Mouse (Mus musculus) hindbrain, embryonic 11.5 days (tissue): Measurements from ENCODE around the gene Narf. TPM values are rescaled to one million over a fixed set of nuclear protein-coding genes. Genes with fewer than 3 reads are reported as not detected.
A peak's percentile ranks its signal among the peaks of the same experiment; 100 is the strongest.

Source experiments
- ATAC-seq: fragments of 200-750 bp; cut with Nextera tagmentation; 2 replicates; pipeline ENCODE4 v1.8.0; 2017; ENCODE audit warnings: mild to moderate bottlenecking, moderate TSS enrichment, moderate library complexity; ENCODE audit not compliant: low FRiP score
- DNase-seq: peaks from one replicate; pipeline ENCODE4 v3.0.0-alpha.2; 2015; ENCODE audit warnings: low spot score
- H3K27ac ChIP-seq: fragments of 300-500 bp; sonication (generic); 2 replicates; pipeline ENCODE4 v1.5.1; 2014; ENCODE audit warnings: mild to moderate bottlenecking, low read depth, low read length
- H3K27me3 ChIP-seq: fragments of 300-500 bp; sonication (generic); 2 replicates; pipeline ENCODE4 v1.6.1; 2014; ENCODE audit warnings: mild to moderate bottlenecking, low read length, moderate library complexity, mixed read lengths; ENCODE audit not compliant: control insufficient read depth, insufficient read depth
- H3K36me3 ChIP-seq: fragments of 300-500 bp; sonication (generic); 2 replicates; pipeline ENCODE4 v1.6.1; 2014; ENCODE audit warnings: mild to moderate bottlenecking, low read length, moderate library complexity, mixed read lengths; ENCODE audit not compliant: control insufficient read depth, insufficient read depth
- H3K4me1 ChIP-seq: fragments of 300-500 bp; sonication (generic); replicated peaks from 2 replicates; pipeline ENCODE4 v1.6.1; 2014; ENCODE audit warnings: low read length, mixed read lengths; ENCODE audit not compliant: control insufficient read depth, insufficient read depth
- H3K4me2 ChIP-seq: fragments of 300-500 bp; sonication (generic); replicated peaks from 2 replicates; pipeline ENCODE4 v1.6.1; 2014; ENCODE audit warnings: mild to moderate bottlenecking, low read depth, low read length
- H3K4me3 ChIP-seq: fragments of 300-500 bp; sonication (generic); 2 replicates; pipeline ENCODE4 v1.5.1; 2014; ENCODE audit warnings: low read depth, low read length
- H3K9ac ChIP-seq: fragments of 300-500 bp; sonication (generic); 2 replicates; pipeline ENCODE4 v1.6.1; 2014; ENCODE audit warnings: low read depth, low read length
- H3K9me3 ChIP-seq: fragments of 300-500 bp; sonication (generic); 2 replicates; pipeline ENCODE4 v1.6.1; 2016; ENCODE audit warnings: low read length; ENCODE audit not compliant: control insufficient read depth
- WGBS: fragments of 180-500 bp; shearing (Covaris S2); extraction: QIAGEN DNeasy Blood & Tissue Kit; methylation state at CpG from one replicate; pipeline ENCODE4 v1.1.7; 2014; 5-methylcytosine and 5-hydroxymethylcytosine counted together
- polyA plus RNA-seq: library from polyadenylated mRNA; unstranded; fragments of >200 nt; fragmentation: Nextera tagmentation; extraction: Ambion mirVana; gene quantifications from 2 replicates; pipeline ENCODE4 v1.2.1, GENCODE M21; 2014

Gene Narf
- polyA plus RNA-seq, 1 experiment from 2014 or later, result 75.4 TPM

DNA sequence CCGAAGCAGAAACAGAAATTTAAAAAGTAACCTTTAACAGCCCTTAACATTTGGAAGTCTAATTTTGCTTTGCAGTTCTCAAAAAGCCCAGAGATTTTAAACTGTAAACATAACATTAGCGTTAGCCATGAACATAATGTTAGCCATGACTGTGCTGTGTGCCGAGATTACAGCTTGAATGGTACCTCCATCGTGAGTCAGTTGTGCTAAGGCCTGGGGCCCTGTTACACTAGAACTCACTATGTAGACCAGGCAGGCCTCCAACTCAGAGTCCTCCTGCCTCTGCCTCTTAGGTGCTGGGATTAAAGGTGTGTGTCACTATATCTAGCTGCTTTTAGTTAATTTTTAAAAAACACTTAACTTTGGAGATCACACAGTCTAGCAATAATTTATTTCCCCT, 5.9 kb upstream of the Narf start:
- DNase-seq (no peak), ATAC-seq (no peak)
- Histone ChIP-seq H3K27me3 (no peaks in the 10 kb centered on the region), H3K36me3 (no peaks in the 10 kb centered on the region; the same call in 1 of the 2 replicates), H3K4me1 (0 out of 2 replicates have a peak, but pooled peaks cover 2% of the 10 kb centered on the region), H3K9me3 (no peaks in the 10 kb centered on the region), H3K9ac (no peak overlapping the region), H3K4me2 (no peak overlapping the region), H3K27ac (no peak overlapping the region), H3K4me3 (no peak overlapping the region)
- WGBS, result 80% methylated on average over 4 of the region's 4 CpGs

GRCm38 (mm10) chr11:121231628-121232291, 5.3 kb upstream of the Narf start:
- no peak for ATAC-seq
- H3K36me3 ChIP-seq, result no peaks in the 10 kb centered on the region; the same call in 1 of the 2 replicates
- DNase-seq, result no peak
- H3K4me1 ChIP-seq, result 0 out of 2 replicates have a peak, but pooled peaks cover 2% of the 10 kb centered on the region
- H3K27me3 ChIP-seq, result no peaks in the 10 kb centered on the region
- WGBS, result 62% methylated on average over 4 of the region's 4 CpGs
- no peak overlapping the region for H3K4me2 ChIP-seq
- no peak overlapping the region for H3K9ac ChIP-seq
- no peak overlapping the region for H3K27ac ChIP-seq
- no peak overlapping the region for H3K4me3 ChIP-seq
- no peaks in the 10 kb centered on the region for H3K9me3 ChIP-seq

DNA sequence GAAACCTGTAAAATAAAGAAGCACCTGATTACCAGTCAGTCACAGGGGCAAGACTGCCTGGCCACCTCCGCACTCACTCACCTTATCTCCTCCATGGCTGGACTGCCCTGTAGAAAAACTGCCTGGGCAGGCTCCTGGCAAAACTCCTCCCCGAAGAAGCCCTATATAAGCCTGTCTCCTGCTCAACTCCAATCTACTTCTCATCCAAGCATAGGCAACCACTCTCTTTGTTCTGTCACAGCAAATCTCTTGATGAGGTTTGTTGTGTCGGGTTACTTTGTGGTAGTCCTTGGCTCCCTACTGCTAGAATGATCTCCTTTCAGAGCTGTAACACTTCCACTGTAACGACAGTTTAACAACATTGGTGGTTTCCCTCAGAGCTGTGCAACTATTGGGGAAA, 4.3 kb upstream of the Narf start:
- H3K4me3 ChIP-seq, result no peak overlapping the region
- DNase-seq, result no peak
- 40% methylated on average over 4 of the region's 4 CpGs for WGBS

DNA sequence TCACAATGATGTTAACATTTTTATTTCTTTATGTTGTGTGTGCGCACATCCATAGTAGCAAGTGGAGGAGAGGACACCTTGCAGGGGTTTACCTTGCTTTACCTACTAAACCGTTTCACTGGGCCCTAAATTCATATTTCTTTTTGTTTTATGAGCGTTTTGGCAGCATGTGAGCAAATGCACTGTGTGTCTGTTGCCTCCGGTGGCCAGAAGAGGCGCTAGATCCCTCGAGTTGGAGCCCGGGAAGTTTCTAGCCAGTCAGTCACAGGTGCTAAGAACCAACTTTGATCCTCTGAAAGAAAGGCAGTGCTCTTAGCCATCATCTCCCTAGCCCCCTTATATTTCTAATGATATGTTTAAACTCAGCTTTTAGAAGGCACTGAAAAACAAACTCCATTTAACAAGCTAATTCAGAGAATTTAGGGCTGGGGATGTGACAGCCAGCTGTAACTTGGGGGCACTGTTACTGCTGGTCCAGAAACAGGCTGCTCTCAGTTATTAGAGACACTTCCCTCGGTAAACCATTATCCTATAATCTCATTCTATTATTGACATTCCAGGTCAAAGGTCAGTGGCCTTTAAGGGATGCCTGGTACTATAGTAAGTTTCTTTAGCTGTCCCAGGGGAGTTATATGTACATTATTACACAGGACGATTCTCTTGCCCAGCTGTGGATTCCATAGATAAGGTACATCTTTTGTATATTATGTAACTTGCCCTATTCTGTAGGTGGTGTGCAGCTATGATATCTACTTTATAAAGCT, 1.4 kb upstream of the Narf start:
- WGBS, result 29% methylated on average over 9 of the region's 9 CpGs
- ATAC-seq (no peak), DNase-seq (peak; percentile 49)
- Histone ChIP-seq H3K27me3 (no peaks in the 10 kb centered on the region), H3K36me3 (no peaks in the 10 kb centered on the region), H3K27ac (peak overlapping the region; percentile 98), H3K9ac (peak overlapping the region; percentile 76; the same call in 1 of the 2 replicates), H3K9me3 (no peaks in the 10 kb centered on the region), H3K4me3 (peak overlapping the region; percentile 60), H3K4me1 (0 out of 2 replicates have a peak, but pooled peaks cover 2% of the 10 kb centered on the region), H3K4me2 (no peak overlapping the region; the same call in 1 of the 2 replicates)

More for the DNA sequence above, 4.3 kb upstream of the Narf start:
- no peaks in the 10 kb centered on the region for H3K9me3 ChIP-seq
- 0 out of 2 replicates have a peak, but pooled peaks cover 2% of the 10 kb centered on the region for H3K4me1 ChIP-seq
- H3K4me2 ChIP-seq, result no peak overlapping the region
- no peak for ATAC-seq
- no peak overlapping the region for H3K27ac ChIP-seq
- H3K9ac ChIP-seq, result no peak overlapping the region
- no peaks in the 10 kb centered on the region for H3K27me3 ChIP-seq
- no peaks in the 10 kb centered on the region for H3K36me3 ChIP-seq

DNA sequence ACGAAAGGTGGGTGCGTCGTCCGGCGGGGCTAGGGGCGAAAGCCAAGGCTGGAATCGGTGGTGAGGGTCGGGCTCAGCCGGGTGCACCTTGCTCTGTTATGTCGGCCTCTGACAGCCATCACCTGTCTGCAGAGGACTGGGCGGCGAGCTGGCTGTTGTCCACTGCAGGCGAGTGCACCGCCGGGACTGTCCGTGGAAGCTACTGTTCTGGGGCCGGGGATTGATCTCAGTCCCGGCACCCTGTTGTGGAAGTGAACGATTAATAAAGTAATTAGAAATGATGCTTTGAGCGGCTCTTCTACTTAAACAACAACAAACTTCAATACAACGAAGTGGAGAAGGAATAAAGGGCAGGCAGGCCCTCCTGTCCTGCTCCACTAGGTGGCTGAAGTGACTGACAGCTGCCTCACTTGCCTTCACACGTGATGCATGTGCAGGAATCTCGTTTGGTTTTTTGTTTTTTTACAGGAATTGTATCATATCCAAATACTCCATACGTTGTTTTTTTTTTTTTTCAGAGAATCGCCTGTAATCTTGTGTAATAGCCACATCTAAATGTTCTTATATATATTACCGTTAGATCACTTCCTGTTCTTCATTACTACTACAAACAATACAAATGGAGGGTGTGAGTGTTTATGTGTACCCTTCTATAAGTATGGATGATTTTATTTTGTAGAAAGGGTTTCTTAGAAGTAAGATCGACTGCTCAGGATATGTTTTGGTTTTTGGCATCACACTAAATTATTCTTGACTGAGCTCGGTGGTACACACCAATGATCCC, 484 bp downstream of the Narf start:
- Histone ChIP-seq H3K4me2 (peak overlapping the region; percentile 54), H3K27me3 (no peaks in the 10 kb centered on the region), H3K4me3 (peak overlapping the region; percentile 60), H3K36me3 (no peaks in the 10 kb centered on the region), H3K9ac (peak overlapping the region; percentile 86), H3K4me1 (0 out of 2 replicates have a peak, but pooled peaks cover 2% of the 10 kb centered on the region), H3K9me3 (no peaks in the 10 kb centered on the region), H3K27ac (peak overlapping the region; percentile 98)
- WGBS, result 6% methylated on average over 28 of the region's 28 CpGs
- peak; percentile 73 for ATAC-seq
- DNase-seq, result no peak

DNA sequence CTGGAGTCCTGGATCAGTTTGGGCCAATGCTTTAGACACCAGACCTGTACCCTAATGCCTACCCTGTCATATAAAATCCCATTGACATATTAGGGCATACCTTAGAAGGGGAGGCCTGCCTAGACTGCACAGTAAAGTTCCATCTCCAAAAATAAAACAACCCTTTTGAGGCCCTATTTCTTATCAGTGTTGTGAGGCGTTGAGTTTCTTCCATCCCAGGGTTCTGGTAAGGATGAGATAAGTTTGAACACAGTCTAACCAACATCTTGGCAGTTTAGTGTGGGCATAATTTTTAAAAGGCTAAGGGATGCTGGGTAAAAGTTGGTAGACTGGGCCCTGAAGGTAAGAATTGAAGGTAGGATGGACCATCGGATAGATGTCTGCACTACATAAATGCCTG, 2.6 kb downstream of the Narf start:
- no peaks in the 10 kb centered on the region for H3K9me3 ChIP-seq
- WGBS, result 97% methylated on average over 2 of the region's 2 CpGs
- 0 out of 2 replicates have a peak, but pooled peaks cover 2% of the 10 kb centered on the region for H3K36me3 ChIP-seq
- no peaks in the 10 kb centered on the region for H3K27me3 ChIP-seq
- H3K4me2 ChIP-seq, result no peak overlapping the region
- 0 out of 2 replicates have a peak, but pooled peaks cover 2% of the 10 kb centered on the region for H3K4me1 ChIP-seq
- H3K4me3 ChIP-seq, result no peak overlapping the region
- H3K9ac ChIP-seq, result no peak overlapping the region
- H3K27ac ChIP-seq, result no peak overlapping the region
- no peak for ATAC-seq
- DNase-seq, result no peak

- WGBS, result 91% methylated on average over 8 of the region's 8 CpGs
- DNase-seq, result no peak
- H3K36me3 ChIP-seq, result peaks cover 14% of the 10 kb centered on the region
- no peak overlapping the region for H3K4me2 ChIP-seq
- no peak overlapping the region for H3K9ac ChIP-seq
- no peak overlapping the region for H3K4me3 ChIP-seq
- no peaks in the 10 kb centered on the region for H3K27me3 ChIP-seq
- no peak overlapping the region for H3K27ac ChIP-seq
- H3K9me3 ChIP-seq, result no peaks in the 10 kb centered on the region
- ATAC-seq, result no peak
- H3K4me1 ChIP-seq, result no peaks in the 10 kb centered on the region
Observed at GRCm38 (mm10) chr11:121250196-121250595, 13.1 kb downstream of the Narf start.
